Mouse (Mus musculus): ENCODE data around the gene Gas2l2.

GRCm38 (mm10) chr11:83424681-83425080 is 4.6 kb downstream of the Gas2l2 start:
- TF ChIP-seq TAL1 (IDR thresholded peaks at IDR 0.05; ENCODE audit: low read length) (no peak), GATA1 (IDR thresholded peaks at IDR 0.05; ENCODE audit: low read length) (no peak)

All from erythroblast, embryonic 14.5 days (primary cell).